Mouse (Mus musculus): ENCODE data around the gene Ccdc180. TPM values are rescaled to one million over a fixed set of nuclear protein-coding genes. Genes with fewer than 3 reads are reported as not detected.

Gene Ccdc180
- polyA plus RNA-seq, 1 experiment from 2014 or later = 0.03 TPM

DNA sequence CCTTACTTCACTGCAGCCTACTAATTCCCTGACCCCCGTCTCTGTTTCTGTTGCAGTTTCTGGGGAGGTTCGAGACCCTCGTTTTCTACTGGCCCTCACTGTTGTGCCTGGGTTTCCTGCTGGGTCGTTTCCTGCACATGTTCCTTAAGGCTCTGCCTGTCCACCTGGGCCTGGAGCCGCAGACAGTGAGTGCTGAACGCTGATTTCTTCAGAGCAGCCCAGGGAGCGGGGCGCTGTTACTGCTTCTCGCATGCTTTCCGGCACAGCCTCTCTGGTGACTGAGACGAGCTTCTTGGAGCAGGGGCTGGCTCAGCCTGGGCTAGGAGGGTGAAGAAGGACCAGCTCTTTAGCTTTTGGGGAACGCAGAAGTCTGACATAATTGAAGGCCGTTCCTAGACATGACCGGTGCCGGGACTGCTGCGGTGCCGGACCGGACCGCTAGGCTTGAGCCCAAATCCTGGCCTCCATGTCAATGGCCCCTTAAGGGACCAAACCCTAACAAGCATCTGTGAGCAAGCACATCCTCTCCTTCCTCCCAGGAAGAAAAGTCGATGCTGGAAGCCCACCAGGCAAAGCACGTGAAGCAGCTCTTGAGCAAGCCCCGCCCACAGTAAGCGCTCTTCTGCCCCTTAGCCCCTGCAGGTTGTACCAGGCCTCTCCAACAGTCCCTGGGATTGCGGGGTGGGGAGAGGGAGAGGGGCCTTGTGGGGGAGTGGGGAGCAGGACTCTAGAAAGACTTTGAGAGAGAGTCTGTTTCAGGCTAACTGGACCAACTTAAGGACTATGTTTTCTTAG lies 20.9 kb upstream of the Ccdc180 start:
- Histone ChIP-seq H3K4me2 (peak overlapping the region; percentile 31; the same call in 1 of the 2 replicates), H3K9me3 (no peaks in the 10 kb centered on the region), H3K4me3 (no peak overlapping the region), H3K27ac (no peak overlapping the region), H3K36me3 (no peaks in the 10 kb centered on the region), H3K9ac (no peak overlapping the region; the same call in 1 of the 2 replicates), H3K27me3 (no peaks in the 10 kb centered on the region), H3K4me1 (peaks cover 9% of the 10 kb centered on the region)
- ATAC-seq (ENCODE audit: insufficient number of reproducible peaks, low FRiP score, low TSS enrichment, low read depth) = no peak
- 24% methylated on average over 24 of the region's 24 CpGs for WGBS

DNA sequence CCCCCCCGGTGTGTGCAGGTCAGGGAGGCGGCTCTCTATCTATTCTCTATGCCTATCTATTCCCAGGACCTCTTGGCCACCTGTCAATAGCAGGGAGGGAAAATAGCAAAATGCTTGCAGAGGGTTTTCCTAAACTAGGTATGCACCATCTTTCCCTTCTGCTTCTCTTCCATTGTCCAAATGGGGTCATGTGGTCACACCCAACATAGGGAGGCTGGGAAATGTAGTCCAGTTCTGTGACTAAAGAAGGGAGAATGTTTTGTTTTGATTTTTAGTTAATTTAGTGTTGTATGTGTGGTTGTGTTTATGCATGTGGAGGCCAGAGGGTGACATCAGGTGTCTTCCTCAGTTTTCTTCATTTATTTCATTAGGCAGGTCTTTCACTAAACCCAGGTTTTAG lies 18.0 kb upstream of the Ccdc180 start:
- H3K4me2 ChIP-seq = no peak overlapping the region
- no peaks in the 10 kb centered on the region for H3K36me3 ChIP-seq
- peaks cover 9% of the 10 kb centered on the region for H3K4me1 ChIP-seq
- H3K9ac ChIP-seq = no peak overlapping the region
- no peaks in the 10 kb centered on the region for H3K9me3 ChIP-seq
- H3K27ac ChIP-seq = no peak overlapping the region
- ATAC-seq (ENCODE audit: insufficient number of reproducible peaks, low FRiP score, low TSS enrichment, low read depth) = no peak
- WGBS = no CpG with 5 or more reads among the region's 2 CpGs
- H3K4me3 ChIP-seq = no peak overlapping the region
- no peaks in the 10 kb centered on the region for H3K27me3 ChIP-seq

DNA sequence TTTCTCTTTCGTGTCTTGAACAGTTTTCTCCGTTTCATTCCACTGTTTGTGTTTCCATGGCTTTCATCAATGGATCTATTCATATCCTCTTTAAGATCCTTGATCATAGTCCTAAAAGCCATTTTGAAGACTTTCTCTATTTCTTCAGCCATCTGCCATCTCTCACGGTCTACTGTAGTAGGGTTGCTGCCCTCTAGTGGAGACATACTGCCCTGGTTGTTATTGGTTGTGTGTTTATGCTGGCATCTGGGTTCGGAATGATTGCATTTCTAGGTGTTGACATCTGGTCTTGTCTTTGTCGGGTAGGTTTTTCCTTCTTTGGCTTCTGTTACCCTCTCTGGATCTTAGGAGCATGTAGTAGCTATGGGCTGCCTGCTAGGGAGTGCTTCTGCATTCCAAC lies 11.2 kb upstream of the Ccdc180 start:
- H3K27ac ChIP-seq = no peak overlapping the region
- no peaks in the 10 kb centered on the region for H3K27me3 ChIP-seq
- H3K4me2 ChIP-seq = no peak overlapping the region
- 45% methylated on average over 5 of the region's 5 CpGs for WGBS
- H3K9ac ChIP-seq = no peak overlapping the region
- H3K36me3 ChIP-seq = no peaks in the 10 kb centered on the region
- no peaks in the 10 kb centered on the region for H3K9me3 ChIP-seq
- H3K4me3 ChIP-seq = no peak overlapping the region
- no peak for ATAC-seq (ENCODE audit: insufficient number of reproducible peaks, low FRiP score, low TSS enrichment, low read depth)
- no peaks in the 10 kb centered on the region for H3K4me1 ChIP-seq

DNA sequence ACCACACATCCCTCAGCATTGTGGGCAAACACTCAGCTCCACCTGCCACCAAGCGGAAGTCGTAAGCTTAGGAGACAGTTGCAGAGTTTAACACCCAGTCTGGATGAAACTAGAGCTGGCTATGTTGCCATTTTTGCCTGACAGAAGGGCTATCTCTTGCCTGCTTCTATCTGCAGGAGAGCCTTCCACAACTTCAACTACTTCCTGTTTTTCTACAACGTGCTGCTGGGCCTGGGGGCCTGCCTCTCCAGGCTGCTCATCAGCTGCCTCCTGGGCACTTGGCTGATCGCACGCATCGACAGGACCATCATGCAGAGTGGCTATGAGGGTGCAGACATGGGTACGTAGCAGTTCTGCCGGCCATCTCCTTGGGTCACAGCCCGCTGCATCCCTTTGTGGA lies 7.6 kb upstream of the Ccdc180 start:
- no peaks in the 10 kb centered on the region for H3K36me3 ChIP-seq
- H3K4me3 ChIP-seq = no peak overlapping the region
- no peaks in the 10 kb centered on the region for H3K27me3 ChIP-seq
- H3K27ac ChIP-seq = no peak overlapping the region
- no peak overlapping the region for H3K9ac ChIP-seq
- no peaks in the 10 kb centered on the region for H3K9me3 ChIP-seq
- H3K4me1 ChIP-seq = no peaks in the 10 kb centered on the region
- H3K4me2 ChIP-seq = no peak overlapping the region
- ATAC-seq (ENCODE audit: insufficient number of reproducible peaks, low FRiP score, low TSS enrichment, low read depth) = no peak
- WGBS = 84% methylated on average over 9 of the region's 9 CpGs

DNA sequence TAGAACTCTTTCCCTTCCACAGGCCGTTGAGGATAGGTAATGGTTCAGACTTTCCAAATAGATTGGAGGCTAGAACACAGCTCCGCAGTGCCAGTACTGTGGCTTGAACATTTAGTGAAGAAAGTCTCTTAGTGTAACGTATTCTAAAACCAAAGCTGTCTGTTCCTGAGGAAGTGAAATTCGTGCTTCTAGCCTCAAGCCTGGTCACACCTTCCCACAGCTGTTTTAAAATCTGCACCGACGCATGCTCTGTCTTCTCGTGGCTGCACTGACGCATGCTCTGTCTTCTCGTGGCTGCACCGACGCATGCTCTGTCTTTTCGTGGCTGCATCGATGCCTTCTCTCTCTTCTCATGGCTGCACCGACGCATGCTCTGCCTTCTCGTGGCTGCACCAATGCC lies 6.9 kb upstream of the Ccdc180 start:
- WGBS = 89% methylated on average over 16 of the region's 16 CpGs
- Histone ChIP-seq H3K27me3 (no peaks in the 10 kb centered on the region), H3K4me3 (no peak overlapping the region), H3K4me2 (no peak overlapping the region), H3K9ac (no peak overlapping the region), H3K27ac (no peak overlapping the region), H3K4me1 (no peaks in the 10 kb centered on the region), H3K9me3 (no peaks in the 10 kb centered on the region), H3K36me3 (no peaks in the 10 kb centered on the region)
- ATAC-seq (ENCODE audit: insufficient number of reproducible peaks, low FRiP score, low TSS enrichment, low read depth) = no peak

DNA sequence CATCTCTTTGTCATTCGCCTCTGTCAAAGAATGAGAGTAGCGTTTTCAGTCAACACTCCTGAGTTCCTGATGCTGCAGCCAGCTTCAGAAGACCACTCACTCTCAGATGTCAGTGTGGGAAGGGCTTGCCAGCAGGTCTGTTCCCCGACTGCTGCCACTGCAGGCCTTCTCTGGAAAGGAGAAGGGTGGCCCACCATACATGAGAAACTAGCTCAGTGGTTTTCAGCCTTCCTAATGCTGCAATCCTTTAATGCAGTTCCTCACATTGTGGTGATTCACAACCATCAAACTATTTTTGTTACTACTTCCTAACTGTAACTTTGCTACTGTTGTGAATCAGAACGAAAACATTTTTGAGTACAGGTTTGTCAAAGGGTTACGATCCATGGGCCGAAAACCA lies 616 bp upstream of the Ccdc180 start:
- Histone ChIP-seq H3K27me3 (0 out of 2 replicates have a peak, but pooled peaks cover 9% of the 10 kb centered on the region), H3K9ac (no peak overlapping the region), H3K4me1 (peaks cover 8% of the 10 kb centered on the region), H3K4me2 (no peak overlapping the region), H3K9me3 (no peaks in the 10 kb centered on the region), H3K4me3 (no peak overlapping the region), H3K27ac (no peak overlapping the region), H3K36me3 (no peaks in the 10 kb centered on the region)
- 62% methylated on average over 6 of the region's 6 CpGs for WGBS
- no peak for ATAC-seq (ENCODE audit: insufficient number of reproducible peaks, low FRiP score, low TSS enrichment, low read depth)

DNA sequence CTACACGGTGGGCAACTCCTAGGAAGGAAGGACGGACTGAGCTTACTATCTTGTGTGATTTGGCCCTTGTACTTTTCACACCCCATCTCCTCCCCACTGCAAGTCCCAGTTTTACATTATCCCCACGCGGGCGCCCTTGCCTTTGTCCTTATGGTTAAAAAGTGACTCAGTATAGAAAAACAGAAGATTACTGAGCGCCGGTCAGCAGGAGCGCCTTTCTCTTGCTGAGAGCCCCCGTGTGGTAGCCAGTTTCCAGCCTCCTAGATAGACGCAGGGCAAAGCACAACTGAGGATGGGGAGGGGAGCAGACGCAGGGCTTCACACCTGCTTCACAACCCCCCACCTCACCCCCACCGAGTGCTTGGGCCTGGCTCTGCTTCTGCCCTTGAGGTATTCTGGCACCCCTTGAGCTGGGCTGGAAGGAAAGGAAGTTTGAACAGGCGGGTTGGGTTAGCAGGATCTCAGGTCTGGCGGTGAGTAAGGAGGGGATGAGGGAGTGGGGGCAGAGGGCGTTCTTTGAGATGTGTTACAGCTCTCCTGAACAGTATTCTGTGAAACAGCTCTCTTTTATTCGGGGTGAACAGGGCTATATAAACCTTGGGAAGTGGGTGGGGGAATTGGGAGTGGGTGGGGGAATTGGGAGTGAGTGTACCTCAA lies 6.5 kb downstream of the Ccdc180 start:
- H3K4me2 ChIP-seq = no peak overlapping the region
- no peak overlapping the region for H3K27ac ChIP-seq
- H3K4me1 ChIP-seq = peaks cover 13% of the 10 kb centered on the region
- 14% methylated on average over 16 of the region's 16 CpGs for WGBS
- H3K9ac ChIP-seq = no peak overlapping the region
- 0 out of 2 replicates have a peak, but pooled peaks have one; percentile 38 for ATAC-seq (ENCODE audit: insufficient number of reproducible peaks, low FRiP score, low TSS enrichment, low read depth)
- no peaks in the 10 kb centered on the region for H3K36me3 ChIP-seq
- H3K9me3 ChIP-seq = no peaks in the 10 kb centered on the region
- H3K4me3 ChIP-seq = no peak overlapping the region
- 0 out of 2 replicates have a peak, but pooled peaks cover 9% of the 10 kb centered on the region for H3K27me3 ChIP-seq

DNA sequence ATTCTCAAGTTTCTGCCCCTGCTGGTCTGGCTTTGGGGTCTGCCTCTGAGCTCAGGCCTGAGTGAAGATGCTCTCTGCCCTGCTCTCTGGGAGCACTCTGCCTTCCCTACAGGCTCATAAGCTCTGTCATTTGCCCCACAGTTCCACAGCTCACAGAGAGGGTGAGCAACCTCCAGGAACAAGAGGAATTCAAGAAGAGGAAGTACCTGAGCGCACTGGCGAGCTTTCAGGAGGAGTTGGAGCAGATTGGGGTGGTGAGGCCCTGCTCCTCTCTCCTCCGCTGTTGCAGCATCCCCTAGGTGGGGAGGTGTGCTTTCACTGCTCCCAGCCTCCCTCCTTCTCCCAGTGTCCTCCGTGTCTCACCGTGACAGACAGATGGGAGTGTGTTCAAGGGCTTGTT lies 8.3 kb downstream of the Ccdc180 start:
- Histone ChIP-seq H3K36me3 (no peaks in the 10 kb centered on the region), H3K4me1 (peaks cover 13% of the 10 kb centered on the region), H3K9me3 (no peaks in the 10 kb centered on the region), H3K27me3 (0 out of 2 replicates have a peak, but pooled peaks cover 3% of the 10 kb centered on the region), H3K9ac (no peak overlapping the region), H3K27ac (no peak overlapping the region), H3K4me2 (no peak overlapping the region), H3K4me3 (no peak overlapping the region)
- ATAC-seq (ENCODE audit: insufficient number of reproducible peaks, low FRiP score, low TSS enrichment, low read depth) = no peak
- WGBS = 54% methylated on average over 5 of the region's 5 CpGs

DNA sequence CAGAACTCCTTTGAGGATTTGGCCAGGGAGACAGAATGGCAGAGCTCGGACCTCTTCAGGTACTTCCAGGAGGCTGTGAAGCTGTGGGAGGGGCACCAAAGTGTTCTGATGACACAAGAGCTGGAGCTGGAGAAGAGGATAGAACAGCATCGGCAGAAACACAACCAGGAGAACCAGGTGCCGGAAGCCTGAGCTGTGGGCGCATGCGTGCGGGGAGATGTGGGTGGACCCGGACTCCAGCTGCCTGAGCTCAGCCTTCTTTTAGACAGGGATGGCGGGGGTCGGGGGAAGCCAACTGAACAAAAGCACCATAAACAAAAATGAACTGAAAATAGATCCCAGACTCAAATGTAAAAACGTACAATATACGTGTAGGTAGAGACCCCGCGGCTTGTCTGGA lies 19.2 kb downstream of the Ccdc180 start:
- Histone ChIP-seq H3K4me1 (no peaks in the 10 kb centered on the region), H3K4me2 (no peak overlapping the region), H3K4me3 (no peak overlapping the region), H3K27ac (no peak overlapping the region), H3K27me3 (no peaks in the 10 kb centered on the region), H3K9me3 (no peaks in the 10 kb centered on the region), H3K36me3 (no peaks in the 10 kb centered on the region), H3K9ac (no peak overlapping the region)
- 88% methylated on average over 13 of the region's 13 CpGs for WGBS
- ATAC-seq (ENCODE audit: insufficient number of reproducible peaks, low FRiP score, low TSS enrichment, low read depth) = no peak

DNA sequence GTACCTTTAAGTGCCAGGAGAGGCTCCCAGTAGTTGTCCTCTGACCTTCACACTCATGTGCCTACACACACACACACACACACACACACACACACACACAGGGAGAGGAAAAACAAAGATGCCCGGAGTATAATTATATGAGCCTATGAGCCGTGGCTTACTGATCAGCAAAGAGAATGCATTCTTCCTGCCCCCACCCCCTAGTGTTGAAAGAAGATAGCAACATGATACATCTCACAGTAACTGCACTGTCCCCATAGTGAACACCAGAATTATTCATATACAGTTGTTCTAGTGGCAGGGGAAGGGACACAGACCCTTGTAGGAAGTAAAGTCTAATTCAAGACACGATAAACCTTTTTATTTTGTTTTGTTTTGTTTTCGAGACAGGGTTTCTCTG lies 19.8 kb downstream of the Ccdc180 start:
- H3K27ac ChIP-seq = no peak overlapping the region
- H3K27me3 ChIP-seq = no peaks in the 10 kb centered on the region
- no peak overlapping the region for H3K9ac ChIP-seq
- no peaks in the 10 kb centered on the region for H3K4me1 ChIP-seq
- no peak overlapping the region for H3K4me2 ChIP-seq
- H3K36me3 ChIP-seq = no peaks in the 10 kb centered on the region
- no peak for ATAC-seq (ENCODE audit: insufficient number of reproducible peaks, low FRiP score, low TSS enrichment, low read depth)
- H3K9me3 ChIP-seq = no peaks in the 10 kb centered on the region
- WGBS = 71% methylated on average over 4 of the region's 4 CpGs
- H3K4me3 ChIP-seq = no peak overlapping the region

DNA sequence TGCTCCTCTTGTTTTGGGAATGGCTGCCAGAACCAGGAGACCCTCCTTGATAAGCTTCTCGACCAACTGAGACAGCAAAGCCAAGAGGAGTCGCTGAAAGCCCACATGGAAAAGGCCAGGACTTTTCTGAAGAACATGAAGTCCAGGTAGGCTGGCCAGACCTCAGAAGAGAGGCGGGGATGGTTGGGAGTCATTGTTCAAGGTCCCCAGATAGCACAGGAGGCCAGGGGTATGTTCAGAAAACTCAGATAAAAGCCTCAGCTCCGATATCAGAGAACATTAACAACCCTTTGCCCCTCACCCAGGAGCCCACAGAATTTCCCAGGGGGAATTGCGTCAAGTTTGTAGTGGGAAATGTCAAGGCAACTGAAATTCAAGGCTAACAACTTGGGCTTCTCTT lies 21.2 kb downstream of the Ccdc180 start:
- 83% methylated on average over 5 of the region's 5 CpGs for WGBS
- no peaks in the 10 kb centered on the region for H3K36me3 ChIP-seq

DNA sequence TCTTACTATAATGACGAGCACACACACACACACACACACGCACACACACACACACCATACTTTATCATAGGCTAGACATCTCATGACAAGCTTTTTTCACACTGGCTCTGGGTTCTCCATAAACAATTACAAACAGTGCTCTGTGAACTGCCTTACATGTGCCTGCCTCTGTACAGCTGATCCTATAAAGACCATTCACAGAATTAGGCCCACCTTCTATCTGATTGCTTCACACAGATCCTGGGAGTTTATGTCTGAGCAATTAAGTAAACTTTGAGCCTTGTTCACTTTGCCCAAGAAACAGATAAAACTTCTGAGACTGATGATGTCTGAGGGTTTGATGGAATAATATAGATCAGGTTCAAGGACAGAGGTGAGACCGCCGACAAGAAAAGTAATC lies 21.8 kb downstream of the Ccdc180 start:
- H3K27me3 ChIP-seq = no peaks in the 10 kb centered on the region
- no peak overlapping the region for H3K4me3 ChIP-seq
- no peaks in the 10 kb centered on the region for H3K4me1 ChIP-seq
- no peak overlapping the region for H3K4me2 ChIP-seq
- no peaks in the 10 kb centered on the region for H3K36me3 ChIP-seq
- H3K9me3 ChIP-seq = no peaks in the 10 kb centered on the region
- no peak overlapping the region for H3K27ac ChIP-seq
- H3K9ac ChIP-seq = no peak overlapping the region
- ATAC-seq (ENCODE audit: insufficient number of reproducible peaks, low FRiP score, low TSS enrichment, low read depth) = no peak
- WGBS = 88% methylated on average over 4 of the region's 4 CpGs

More for the DNA sequence above, 21.2 kb downstream of the Ccdc180 start:
- H3K4me1 ChIP-seq = no peaks in the 10 kb centered on the region
- no peak for ATAC-seq (ENCODE audit: insufficient number of reproducible peaks, low FRiP score, low TSS enrichment, low read depth)
- no peaks in the 10 kb centered on the region for H3K9me3 ChIP-seq
- no peak overlapping the region for H3K4me3 ChIP-seq
- H3K9ac ChIP-seq = no peak overlapping the region
- no peak overlapping the region for H3K27ac ChIP-seq
- no peaks in the 10 kb centered on the region for H3K27me3 ChIP-seq
- no peak overlapping the region for H3K4me2 ChIP-seq
